ENCODE assay signal across 12 mouse cellular contexts in the genomic region with DNA sequence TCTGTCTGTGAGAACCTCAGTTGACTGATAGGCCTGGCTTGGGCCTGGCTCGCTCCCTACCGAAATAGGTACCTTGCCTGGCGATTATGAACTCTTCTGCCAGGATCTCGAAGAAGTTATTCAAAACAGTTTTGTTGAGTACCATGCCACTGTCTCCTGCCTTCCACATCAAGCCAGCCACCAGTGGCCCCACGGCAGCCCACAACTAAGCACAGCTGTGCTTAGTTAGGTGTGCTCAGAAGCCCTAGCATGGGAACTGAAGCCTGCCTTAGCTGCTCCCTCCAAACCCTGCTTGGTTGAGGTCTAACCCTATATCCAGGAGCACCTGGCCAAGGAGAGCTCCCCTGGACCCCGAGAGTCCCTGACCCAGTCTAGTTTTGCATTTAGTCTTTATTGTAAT.
"Had no signal": no experiment of that assay in that cellular context is flagged by ENCODE, and none has a peak within 500 bp of the region (broad histone marks: within the 10 kb centered on the region; RNA-seq: fewer than 3 reads in every experiment).

No protein-coding gene starts in this region.

- H3K4me3 ChIP-seq: intestine, embryonic 15.5 days; liver, embryonic 15.5 days; midbrain, embryonic 13.5 days; myocyte had no signal

- H3K27me3 ChIP-seq: intestine, embryonic 15.5 days; liver, embryonic 15.5 days; midbrain, embryonic 13.5 days had no signal

- H3K4me2 ChIP-seq: intestine, embryonic 15.5 days; liver, embryonic 11.5 days; liver, embryonic 15.5 days; midbrain, embryonic 13.5 days had no signal

- H3K27ac ChIP-seq: intestine, embryonic 15.5 days; liver, embryonic 15.5 days; midbrain, embryonic 13.5 days had no signal

- H3K9ac ChIP-seq: intestine, embryonic 15.5 days; liver, embryonic 15.5 days; midbrain, embryonic 13.5 days had no signal

- DNase-seq: kidney, adult 18-20 months; kidney, postnatal 14 days; lung, adult 2 months; lung, postnatal 36 days; right cerebral cortex, postnatal 4 days; spleen, adult 18-20 months had no signal

- H3K9me3 ChIP-seq: intestine, embryonic 15.5 days; liver, embryonic 15.5 days; midbrain, embryonic 13.5 days had no signal

- ATAC-seq: intestine, embryonic 15.5 days; lung, postnatal 0 days; midbrain, embryonic 13.5 days had no signal
